Mouse (Mus musculus): ENCODE measurements around the gene Pla2g3. TPM values are rescaled to one million over a fixed set of nuclear protein-coding genes. Genes with fewer than 3 reads are reported as not detected.

Pla2g3 gene
- polyA plus RNA-seq, 1 experiment from 2014 or later, result 0.22 TPM

- Histone ChIP-seq H3K27ac (peak overlapping the region; percentile 95), H3K4me1 (peaks cover 36% of the 10 kb centered on the region), H3K4me3 (peak overlapping the region; percentile 49), H3K9ac (peak overlapping the region; percentile 72), H3K27me3 (no peaks in the 10 kb centered on the region), H3K4me2 (replicated peaks) (peak overlapping the region; percentile 79), H3K36me3 (peaks cover 28% of the 10 kb centered on the region), H3K9me3 (no peaks in the 10 kb centered on the region)
- no peak for ATAC-seq (ENCODE audit: low FRiP score, low read depth)
- WGBS, result 37% methylated on average over 5 of the region's 5 CpGs
Measured at GRCm38 (mm10) chr11:3536082-3536481, 48.0 kb downstream of the Pla2g3 start.

GRCm38 (mm10) chr11:3536745-3537333 is 48.8 kb downstream of the Pla2g3 start:
- peak overlapping the region; percentile 79 for H3K4me2 ChIP-seq (replicated peaks)
- ATAC-seq (ENCODE audit: low FRiP score, low read depth), result no peak

GRCm38 (mm10) chr11:3537711-3538110 is 49.6 kb downstream of the Pla2g3 start:
- 86% methylated on average over 3 of the region's 3 CpGs for WGBS
- no peak overlapping the region for H3K27ac ChIP-seq
- peak overlapping the region; percentile 83 for H3K9ac ChIP-seq

More at GRCm38 (mm10) chr11:3536745-3537333, 48.8 kb downstream of the Pla2g3 start:
- H3K27me3 ChIP-seq, result no peaks in the 10 kb centered on the region
- 92% methylated on average over 5 of the region's 5 CpGs for WGBS
- H3K4me1 ChIP-seq, result peaks cover 36% of the 10 kb centered on the region
- H3K9ac ChIP-seq, result no peak overlapping the region
- no peaks in the 10 kb centered on the region for H3K9me3 ChIP-seq
- H3K27ac ChIP-seq, result no peak overlapping the region
- peak overlapping the region; percentile 65; the same call in 1 of the 2 replicates for H3K4me3 ChIP-seq
- peaks cover 21% of the 10 kb centered on the region for H3K36me3 ChIP-seq

GRCm38 (mm10) chr11:3538341-3538740 is 50.3 kb downstream of the Pla2g3 start:
- H3K4me1 ChIP-seq, result peaks cover 44% of the 10 kb centered on the region

More at GRCm38 (mm10) chr11:3537711-3538110, 49.6 kb downstream of the Pla2g3 start:
- H3K4me1 ChIP-seq, result peaks cover 38% of the 10 kb centered on the region
- no peak for ATAC-seq (ENCODE audit: low FRiP score, low read depth)
- peak overlapping the region; percentile 65 for H3K4me3 ChIP-seq
- no peaks in the 10 kb centered on the region for H3K27me3 ChIP-seq
- no peaks in the 10 kb centered on the region for H3K9me3 ChIP-seq
- peak overlapping the region; percentile 79 for H3K4me2 ChIP-seq (replicated peaks)
- H3K36me3 ChIP-seq, result peaks cover 12% of the 10 kb centered on the region

GRCm38 (mm10) chr11:3539111-3539825 is 51.2 kb downstream of the Pla2g3 start:
- ATAC-seq (ENCODE audit: low FRiP score, low read depth), result peak; percentile 91
- Histone ChIP-seq H3K4me1 (peaks cover 48% of the 10 kb centered on the region), H3K36me3 (peaks cover under 1% of the 10 kb centered on the region; the same call in 1 of the 2 replicates), H3K9me3 (0 out of 2 replicates have a peak, but pooled peaks cover under 1% of the 10 kb centered on the region), H3K9ac (peak overlapping the region; percentile 83), H3K4me3 (peak overlapping the region; percentile 65), H3K27me3 (no peaks in the 10 kb centered on the region), H3K4me2 (replicated peaks) (peak overlapping the region; percentile 79), H3K27ac (peak overlapping the region; percentile 33; the same call in 1 of the 2 replicates)
- WGBS, result 4% methylated on average over 33 of the region's 33 CpGs

More at GRCm38 (mm10) chr11:3538341-3538740, 50.3 kb downstream of the Pla2g3 start:
- H3K36me3 ChIP-seq, result peaks cover 6% of the 10 kb centered on the region
- H3K4me3 ChIP-seq, result peak overlapping the region; percentile 65
- WGBS, result 74% methylated on average over 4 of the region's 4 CpGs
- peak overlapping the region; percentile 83 for H3K9ac ChIP-seq
- peak overlapping the region; percentile 79 for H3K4me2 ChIP-seq (replicated peaks)
- no peaks in the 10 kb centered on the region for H3K9me3 ChIP-seq
- peak overlapping the region; percentile 33; the same call in 1 of the 2 replicates for H3K27ac ChIP-seq
- no peaks in the 10 kb centered on the region for H3K27me3 ChIP-seq
- ATAC-seq (ENCODE audit: low FRiP score, low read depth), result no peak

GRCm38 (mm10) chr11:3539826-3540196 is 51.7 kb downstream of the Pla2g3 start:
- Histone ChIP-seq H3K27ac (no peak overlapping the region), H3K4me2 (replicated peaks) (peak overlapping the region; percentile 79), H3K9me3 (peaks cover 6% of the 10 kb centered on the region; the same call in 1 of the 2 replicates), H3K9ac (no peak overlapping the region), H3K36me3 (no peaks in the 10 kb centered on the region; the same call in 1 of the 2 replicates), H3K4me3 (peak overlapping the region; percentile 65), H3K27me3 (no peaks in the 10 kb centered on the region), H3K4me1 (peaks cover 44% of the 10 kb centered on the region)
- WGBS, result 83% methylated on average over 4 of the region's 4 CpGs
- no peak for ATAC-seq (ENCODE audit: low FRiP score, low read depth)

- peak within 1 kb of the TSS; percentile 79 for H3K4me2 ChIP-seq (replicated peaks)
- peak within 1 kb of the TSS; percentile 83 for H3K9ac ChIP-seq
- H3K36me3 ChIP-seq, result no peaks in the 10 kb centered on the region; the same call in 1 of the 2 replicates
- ATAC-seq (ENCODE audit: low FRiP score, low read depth), result no peak
- peaks cover 6% of the 10 kb centered on the region; the same call in 1 of the 2 replicates for H3K9me3 ChIP-seq
- H3K27me3 ChIP-seq, result no peaks in the 10 kb centered on the region
- peak within 1 kb of the TSS; percentile 65 for H3K4me3 ChIP-seq
- H3K4me1 ChIP-seq, result peaks cover 40% of the 10 kb centered on the region
- H3K27ac ChIP-seq, result no peak within 1 kb of the TSS
- 93% methylated on average over 23 of the region's 23 CpGs for WGBS
Measured at GRCm38 (mm10) chr11:3540451-3541085, 52.5 kb downstream of the Pla2g3 start, which contains the start of gene Smtn. Gene Smtn, minus strand, starts transcription at chr11:3540612.

- H3K27ac ChIP-seq, result no peak overlapping the region
- WGBS, result 70% methylated on average over 3 of the region's 3 CpGs
Measured at GRCm38 (mm10) chr11:3541932-3542331, 53.8 kb downstream of the Pla2g3 start.

GRCm38 (mm10) chr11:3543001-3543400 is 54.9 kb downstream of the Pla2g3 start:
- Histone ChIP-seq H3K4me3 (no peak overlapping the region), H3K4me2 (replicated peaks) (no peak overlapping the region), H3K9ac (no peak overlapping the region; the same call in 1 of the 2 replicates), H3K9me3 (peaks cover 6% of the 10 kb centered on the region; the same call in 1 of the 2 replicates), H3K36me3 (no peaks in the 10 kb centered on the region), H3K27ac (peak overlapping the region; percentile 58; the same call in 1 of the 2 replicates), H3K27me3 (no peaks in the 10 kb centered on the region), H3K4me1 (peaks cover 26% of the 10 kb centered on the region)
- ATAC-seq (ENCODE audit: low FRiP score, low read depth), result no peak
- 18% methylated on average over 5 of the region's 5 CpGs for WGBS

More at GRCm38 (mm10) chr11:3541932-3542331, 53.8 kb downstream of the Pla2g3 start:
- Histone ChIP-seq H3K9ac (no peak overlapping the region), H3K9me3 (peaks cover 6% of the 10 kb centered on the region; the same call in 1 of the 2 replicates), H3K4me3 (no peak overlapping the region), H3K4me2 (replicated peaks) (no peak overlapping the region), H3K27me3 (no peaks in the 10 kb centered on the region), H3K4me1 (peaks cover 37% of the 10 kb centered on the region), H3K36me3 (no peaks in the 10 kb centered on the region; the same call in 1 of the 2 replicates)
- no peak for ATAC-seq (ENCODE audit: low FRiP score, low read depth)

GRCm38 (mm10) chr11:3544409-3544808 is 56.3 kb downstream of the Pla2g3 start:
- ATAC-seq (ENCODE audit: low FRiP score, low read depth), result no peak
- 96% methylated on average over 5 of the region's 5 CpGs for WGBS
- H3K27ac ChIP-seq, result no peak overlapping the region
- no peak overlapping the region for H3K9ac ChIP-seq
- H3K27me3 ChIP-seq, result no peaks in the 10 kb centered on the region
- no peaks in the 10 kb centered on the region for H3K36me3 ChIP-seq
- H3K4me1 ChIP-seq, result peaks cover 20% of the 10 kb centered on the region; the same call in 1 of the 2 replicates
- peaks cover 6% of the 10 kb centered on the region; the same call in 1 of the 2 replicates for H3K9me3 ChIP-seq
- no peak overlapping the region for H3K4me3 ChIP-seq
- H3K4me2 ChIP-seq (replicated peaks), result no peak overlapping the region

GRCm38 (mm10) chr11:3545531-3546241 is 57.6 kb downstream of the Pla2g3 start:
- no peak overlapping the region for H3K27ac ChIP-seq
- H3K27me3 ChIP-seq, result no peaks in the 10 kb centered on the region
- H3K4me1 ChIP-seq, result peaks cover 20% of the 10 kb centered on the region; the same call in 1 of the 2 replicates
- H3K9me3 ChIP-seq, result peaks cover 6% of the 10 kb centered on the region; the same call in 1 of the 2 replicates
- no peaks in the 10 kb centered on the region for H3K36me3 ChIP-seq
- ATAC-seq (ENCODE audit: low FRiP score, low read depth), result no peak
- 23% methylated on average over 9 of the region's 9 CpGs for WGBS
- no peak overlapping the region for H3K4me3 ChIP-seq
- no peak overlapping the region for H3K4me2 ChIP-seq (replicated peaks)
- H3K9ac ChIP-seq, result no peak overlapping the region
